Mouse (Mus musculus): ENCODE data around the gene Sar1b. TPM values are rescaled to one million over a fixed set of nuclear protein-coding genes. Genes with fewer than 3 reads are reported as not detected.

Gene Sar1b
- polyA plus RNA-seq, 1 experiment from 2014 or later = 113 TPM

GRCm38 (mm10) chr11:51763955-51764354 is 468 bp downstream of the Sar1b start:
- ATAC-seq (replicated peaks; ENCODE audit: low FRiP score) (no peak), DNase-seq (ENCODE audit: low spot score) (no peak)
- Histone ChIP-seq H3K9me3 (ENCODE audit: control insufficient read depth, low read length) (no peaks in the 10 kb centered on the region), H3K27ac (ENCODE audit: low read depth, low read length) (no peak overlapping the region), H3K27me3 (ENCODE audit: control insufficient read depth, insufficient read depth, low read length) (no peaks in the 10 kb centered on the region), H3K36me3 (ENCODE audit: control insufficient read depth, insufficient read depth, low read length) (no peaks in the 10 kb centered on the region), H3K4me3 (ENCODE audit: low read depth, low read length) (peak overlapping the region; percentile 86), H3K4me2 (ENCODE audit: low read depth, low read length, severe bottlenecking) (peak overlapping the region; percentile 92), H3K9ac (ENCODE audit: low read length) (peak overlapping the region; percentile 75), H3K4me1 (replicated peaks; ENCODE audit: control insufficient read depth, insufficient read depth, low read length) (peaks cover 2% of the 10 kb centered on the region; the same call in 1 of the 2 replicates)
- 8% methylated on average over 13 of the region's 13 CpGs for WGBS

GRCm38 (mm10) chr11:51764816-51765215 is 1.3 kb downstream of the Sar1b start:
- Histone ChIP-seq H3K27ac (ENCODE audit: low read depth, low read length) (no peak overlapping the region), H3K9me3 (ENCODE audit: control insufficient read depth, low read length) (no peaks in the 10 kb centered on the region), H3K27me3 (ENCODE audit: control insufficient read depth, insufficient read depth, low read length) (no peaks in the 10 kb centered on the region), H3K4me1 (replicated peaks; ENCODE audit: control insufficient read depth, insufficient read depth, low read length) (peaks cover 2% of the 10 kb centered on the region; the same call in 1 of the 2 replicates), H3K36me3 (ENCODE audit: control insufficient read depth, insufficient read depth, low read length) (no peaks in the 10 kb centered on the region), H3K4me3 (ENCODE audit: low read depth, low read length) (no peak overlapping the region), H3K4me2 (ENCODE audit: low read depth, low read length, severe bottlenecking) (no peak overlapping the region), H3K9ac (ENCODE audit: low read length) (no peak overlapping the region)
- ATAC-seq (replicated peaks; ENCODE audit: low FRiP score) (no peak), DNase-seq (ENCODE audit: low spot score) (no peak)
- 86% methylated on average over 4 of the region's 4 CpGs for WGBS

- DNase-seq (ENCODE audit: low spot score) (no peak), ATAC-seq (replicated peaks; ENCODE audit: low FRiP score) (no peak)
- 82% methylated on average over 8 of the region's 8 CpGs for WGBS
- Histone ChIP-seq H3K4me2 (ENCODE audit: low read depth, low read length, severe bottlenecking) (no peak overlapping the region), H3K27ac (ENCODE audit: low read depth, low read length) (no peak overlapping the region), H3K36me3 (ENCODE audit: control insufficient read depth, insufficient read depth, low read length) (no peaks in the 10 kb centered on the region), H3K9ac (ENCODE audit: low read length) (no peak overlapping the region), H3K9me3 (ENCODE audit: control insufficient read depth, low read length) (no peaks in the 10 kb centered on the region), H3K4me1 (replicated peaks; ENCODE audit: control insufficient read depth, insufficient read depth, low read length) (peaks cover 2% of the 10 kb centered on the region; the same call in 1 of the 2 replicates), H3K27me3 (ENCODE audit: control insufficient read depth, insufficient read depth, low read length) (no peaks in the 10 kb centered on the region), H3K4me3 (ENCODE audit: low read depth, low read length) (no peak overlapping the region)
Observed at GRCm38 (mm10) chr11:51767579-51768220, 4.2 kb downstream of the Sar1b start.

- ATAC-seq (replicated peaks; ENCODE audit: low FRiP score) = no peak
- Histone ChIP-seq H3K36me3 (ENCODE audit: control insufficient read depth, insufficient read depth, low read length) (no peaks in the 10 kb centered on the region), H3K9ac (ENCODE audit: low read length) (no peak overlapping the region), H3K27me3 (ENCODE audit: control insufficient read depth, insufficient read depth, low read length) (no peaks in the 10 kb centered on the region), H3K4me3 (ENCODE audit: low read depth, low read length) (no peak overlapping the region), H3K9me3 (ENCODE audit: control insufficient read depth, low read length) (no peaks in the 10 kb centered on the region), H3K4me1 (replicated peaks; ENCODE audit: control insufficient read depth, insufficient read depth, low read length) (peaks cover 2% of the 10 kb centered on the region; the same call in 1 of the 2 replicates), H3K4me2 (ENCODE audit: low read depth, low read length, severe bottlenecking) (no peak overlapping the region), H3K27ac (ENCODE audit: low read depth, low read length) (no peak overlapping the region)
- DNase-seq (ENCODE audit: low spot score) = no peak
- WGBS = 85% methylated on average over 5 of the region's 5 CpGs
Observed at GRCm38 (mm10) chr11:51768296-51768695, 4.8 kb downstream of the Sar1b start.

- no peak overlapping the region for H3K9ac ChIP-seq (ENCODE audit: low read length)
- H3K27me3 ChIP-seq (ENCODE audit: control insufficient read depth, insufficient read depth, low read length) = no peaks in the 10 kb centered on the region
- H3K4me3 ChIP-seq (ENCODE audit: low read depth, low read length) = no peak overlapping the region
- no peaks in the 10 kb centered on the region for H3K36me3 ChIP-seq (ENCODE audit: control insufficient read depth, insufficient read depth, low read length)
- no peaks in the 10 kb centered on the region for H3K9me3 ChIP-seq (ENCODE audit: control insufficient read depth, low read length)
- H3K27ac ChIP-seq (ENCODE audit: low read depth, low read length) = no peak overlapping the region
- DNase-seq (ENCODE audit: low spot score) (no peak), ATAC-seq (replicated peaks; ENCODE audit: low FRiP score) (no peak)
- H3K4me1 ChIP-seq (replicated peaks; ENCODE audit: control insufficient read depth, insufficient read depth, low read length) = no peaks in the 10 kb centered on the region
- 92% methylated on average over 3 of the region's 3 CpGs for WGBS
- no peak overlapping the region for H3K4me2 ChIP-seq (ENCODE audit: low read depth, low read length, severe bottlenecking)
Observed at GRCm38 (mm10) chr11:51775507-51775906, 12.0 kb downstream of the Sar1b start.

GRCm38 (mm10) chr11:51777478-51777877 is 14.0 kb downstream of the Sar1b start:
- no peak overlapping the region for H3K4me3 ChIP-seq (ENCODE audit: low read depth, low read length)
- WGBS = 92% methylated on average over 5 of the region's 5 CpGs
- H3K36me3 ChIP-seq (ENCODE audit: control insufficient read depth, insufficient read depth, low read length) = no peaks in the 10 kb centered on the region
- H3K27me3 ChIP-seq (ENCODE audit: control insufficient read depth, insufficient read depth, low read length) = no peaks in the 10 kb centered on the region
- no peaks in the 10 kb centered on the region for H3K4me1 ChIP-seq (replicated peaks; ENCODE audit: control insufficient read depth, insufficient read depth, low read length)
- DNase-seq (ENCODE audit: low spot score) (no peak), ATAC-seq (replicated peaks; ENCODE audit: low FRiP score) (no peak)
- no peak overlapping the region for H3K9ac ChIP-seq (ENCODE audit: low read length)
- H3K27ac ChIP-seq (ENCODE audit: low read depth, low read length) = no peak overlapping the region
- H3K9me3 ChIP-seq (ENCODE audit: control insufficient read depth, low read length) = no peaks in the 10 kb centered on the region
- no peak overlapping the region for H3K4me2 ChIP-seq (ENCODE audit: low read depth, low read length, severe bottlenecking)

GRCm38 (mm10) chr11:51780773-51781267 is 17.3 kb downstream of the Sar1b start:
- H3K4me1 ChIP-seq (replicated peaks; ENCODE audit: control insufficient read depth, insufficient read depth, low read length) = no peaks in the 10 kb centered on the region
- no peak overlapping the region for H3K4me3 ChIP-seq (ENCODE audit: low read depth, low read length)
- ATAC-seq (replicated peaks; ENCODE audit: low FRiP score) (no peak), DNase-seq (ENCODE audit: low spot score) (no peak)
- peaks cover 4% of the 10 kb centered on the region; the same call in 1 of the 2 replicates for H3K36me3 ChIP-seq (ENCODE audit: control insufficient read depth, insufficient read depth, low read length)
- no peak overlapping the region for H3K27ac ChIP-seq (ENCODE audit: low read depth, low read length)
- no peaks in the 10 kb centered on the region for H3K9me3 ChIP-seq (ENCODE audit: control insufficient read depth, low read length)
- H3K4me2 ChIP-seq (ENCODE audit: low read depth, low read length, severe bottlenecking) = no peak overlapping the region
- WGBS = 94% methylated on average over 9 of the region's 9 CpGs
- H3K27me3 ChIP-seq (ENCODE audit: control insufficient read depth, insufficient read depth, low read length) = no peaks in the 10 kb centered on the region
- no peak overlapping the region for H3K9ac ChIP-seq (ENCODE audit: low read length)

- H3K36me3 ChIP-seq (ENCODE audit: control insufficient read depth, insufficient read depth, low read length) = peaks cover 6% of the 10 kb centered on the region; the same call in 1 of the 2 replicates
- H3K4me1 ChIP-seq (replicated peaks; ENCODE audit: control insufficient read depth, insufficient read depth, low read length) = no peaks in the 10 kb centered on the region
- DNase-seq (ENCODE audit: low spot score) (no peak), ATAC-seq (replicated peaks; ENCODE audit: low FRiP score) (no peak)
- no peak overlapping the region for H3K4me2 ChIP-seq (ENCODE audit: low read depth, low read length, severe bottlenecking)
- WGBS = 92% methylated on average over 6 of the region's 6 CpGs
- H3K27ac ChIP-seq (ENCODE audit: low read depth, low read length) = no peak overlapping the region
- no peak overlapping the region for H3K4me3 ChIP-seq (ENCODE audit: low read depth, low read length)
- no peak overlapping the region for H3K9ac ChIP-seq (ENCODE audit: low read length)
- no peaks in the 10 kb centered on the region for H3K9me3 ChIP-seq (ENCODE audit: control insufficient read depth, low read length)
- no peaks in the 10 kb centered on the region for H3K27me3 ChIP-seq (ENCODE audit: control insufficient read depth, insufficient read depth, low read length)
Observed at GRCm38 (mm10) chr11:51782721-51783120, 19.2 kb downstream of the Sar1b start.

GRCm38 (mm10) chr11:51785926-51786325 is 22.4 kb downstream of the Sar1b start:
- Histone ChIP-seq H3K9me3 (ENCODE audit: control insufficient read depth, low read length) (no peaks in the 10 kb centered on the region), H3K4me3 (ENCODE audit: low read depth, low read length) (no peak overlapping the region), H3K9ac (ENCODE audit: low read length) (no peak overlapping the region), H3K27me3 (ENCODE audit: control insufficient read depth, insufficient read depth, low read length) (no peaks in the 10 kb centered on the region), H3K4me2 (ENCODE audit: low read depth, low read length, severe bottlenecking) (no peak overlapping the region), H3K4me1 (replicated peaks; ENCODE audit: control insufficient read depth, insufficient read depth, low read length) (no peaks in the 10 kb centered on the region), H3K27ac (ENCODE audit: low read depth, low read length) (no peak overlapping the region), H3K36me3 (ENCODE audit: control insufficient read depth, insufficient read depth, low read length) (peaks cover 6% of the 10 kb centered on the region; the same call in 1 of the 2 replicates)
- ATAC-seq (replicated peaks; ENCODE audit: low FRiP score) (no peak), DNase-seq (ENCODE audit: low spot score) (peak; percentile 66)
- 91% methylated on average over 6 of the region's 6 CpGs for WGBS
